Mouse (Mus musculus) right cerebral cortex, postnatal 36 days (tissue): ENCODE data around the gene Rnf216.

ENCODE experiments used
- DNase-seq, 2 experiments: peaks; one replicate each; pipeline ENCODE4 v3.0.0; 2022; ENCODE audit warnings: low spot score in 2 of 2, mixed read lengths in 1 of 2

Gene Rnf216

DNA sequence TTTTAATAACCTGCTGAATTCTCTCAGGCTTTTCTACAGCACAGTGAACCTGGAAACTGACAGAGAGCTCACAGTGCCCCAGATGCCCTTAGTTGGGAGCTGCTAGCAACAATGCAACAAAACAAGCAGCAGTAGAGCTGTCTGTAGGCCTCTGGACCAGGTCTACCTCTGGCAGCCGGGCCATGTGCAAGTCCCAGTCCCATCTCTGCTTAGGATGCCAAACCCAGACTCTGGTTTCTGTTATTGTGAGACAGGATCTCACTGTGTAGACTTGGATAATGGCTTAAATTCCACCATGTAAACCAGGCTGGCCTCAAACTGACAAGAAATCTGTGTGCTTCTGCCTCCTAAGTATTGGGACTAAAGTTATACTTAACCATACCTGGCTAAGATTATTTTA lies 11.2 kb downstream of the Rnf216 start:
- DNase-seq, result no peak

DNA sequence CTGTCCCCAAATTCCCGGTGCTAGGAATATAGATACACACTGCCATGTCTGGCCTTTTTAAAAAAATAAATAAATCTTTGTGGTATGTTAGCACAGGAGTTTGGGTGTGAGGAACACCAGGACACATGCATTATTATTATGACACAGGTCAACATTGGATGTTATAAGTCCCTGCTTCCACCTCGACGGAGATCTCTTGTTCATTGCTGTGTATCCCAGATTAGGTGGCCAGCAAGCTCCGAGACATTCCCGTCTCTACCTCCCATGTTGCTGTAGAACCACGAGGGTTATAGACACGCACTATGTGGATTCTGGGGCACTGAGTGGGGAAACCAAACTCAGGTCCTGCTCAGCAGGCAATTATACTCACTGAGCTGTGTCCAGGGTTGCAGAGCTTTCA lies 17.5 kb downstream of the Rnf216 start:
- DNase-seq, result no peak

DNA sequence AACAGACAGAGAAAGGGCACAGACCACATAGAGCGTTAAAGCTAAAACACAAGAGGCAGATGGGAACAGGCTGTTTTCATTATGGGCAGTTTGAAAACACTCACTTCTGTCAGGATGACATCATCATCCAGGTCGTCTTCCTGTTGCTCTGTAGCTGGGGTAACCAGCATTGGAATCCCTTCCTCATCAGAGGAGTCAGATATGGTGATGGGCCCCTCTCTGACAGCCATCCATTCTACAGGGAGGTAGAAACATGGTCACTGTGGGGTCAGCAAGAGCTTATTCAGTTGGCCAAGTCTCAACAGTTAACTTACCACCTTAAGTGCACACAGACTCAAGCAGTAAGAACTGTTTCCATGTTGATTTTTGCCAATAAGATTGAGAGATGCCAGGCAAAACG lies 19.9 kb downstream of the Rnf216 start:
- no peak for DNase-seq

DNA sequence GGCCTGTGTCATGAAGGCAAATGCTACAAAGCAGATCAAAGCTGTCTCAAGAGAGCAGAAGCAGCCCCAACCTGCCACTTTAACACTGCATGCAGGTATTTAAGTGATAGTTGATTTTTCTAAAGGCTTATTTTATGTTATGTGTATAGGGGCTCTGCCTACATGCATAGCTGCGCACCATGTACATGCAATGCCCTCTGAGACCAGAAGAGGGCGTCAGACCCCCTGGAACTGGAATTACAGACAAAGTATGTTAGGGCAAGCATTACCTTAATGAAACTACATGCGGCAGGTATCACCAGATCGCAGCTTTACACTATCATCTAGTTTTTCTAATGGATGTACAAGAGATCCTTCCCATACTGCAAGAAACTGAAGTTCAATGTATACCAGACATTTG lies 27.9 kb downstream of the Rnf216 start:
- DNase-seq, result no peak

DNA sequence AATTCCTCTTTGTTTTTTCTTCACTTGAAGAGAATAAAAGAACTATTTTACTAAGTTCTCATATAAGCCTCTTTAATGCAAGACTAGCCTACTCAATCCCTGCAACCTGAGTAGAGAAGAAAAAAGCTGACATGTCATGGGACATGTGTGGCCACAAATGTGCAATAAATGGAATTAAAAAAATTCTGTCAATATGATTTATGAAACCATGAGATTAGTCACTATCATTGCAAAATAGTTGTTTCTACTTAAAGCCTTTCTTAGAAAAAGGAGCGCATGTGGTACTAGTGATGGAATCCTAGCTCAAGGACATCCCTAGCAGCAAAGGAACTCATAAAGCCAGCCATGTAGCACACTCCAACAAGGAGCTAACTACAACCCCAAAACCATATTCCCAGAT lies 33.0 kb downstream of the Rnf216 start:
- no peak for DNase-seq

DNA sequence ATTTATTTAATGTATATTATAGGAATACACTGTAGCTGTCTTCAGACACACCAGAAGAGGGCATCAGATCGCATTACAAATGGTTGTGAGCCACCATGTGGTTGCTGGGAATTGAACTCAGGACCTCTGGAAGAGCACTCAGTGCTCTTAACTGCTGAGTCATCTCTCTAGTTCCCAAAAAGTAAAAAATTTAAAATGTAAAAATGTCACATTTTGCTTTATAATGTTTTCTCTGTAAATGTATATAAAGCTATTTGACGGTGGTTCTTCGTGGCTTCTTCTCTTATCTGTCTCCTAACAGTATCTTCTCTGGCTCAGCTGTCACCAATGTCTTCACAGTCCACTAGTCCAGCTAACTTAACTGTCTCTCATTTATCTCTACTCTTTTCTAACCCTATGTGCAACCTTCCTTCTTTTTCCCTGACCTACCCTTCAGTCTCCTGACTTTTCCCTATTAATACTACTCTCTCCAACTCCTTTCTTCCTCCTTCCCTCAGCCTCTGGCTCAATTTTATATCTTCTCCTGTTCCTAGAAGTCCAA lies 36.1 kb downstream of the Rnf216 start:
- DNase-seq, result no peak

DNA sequence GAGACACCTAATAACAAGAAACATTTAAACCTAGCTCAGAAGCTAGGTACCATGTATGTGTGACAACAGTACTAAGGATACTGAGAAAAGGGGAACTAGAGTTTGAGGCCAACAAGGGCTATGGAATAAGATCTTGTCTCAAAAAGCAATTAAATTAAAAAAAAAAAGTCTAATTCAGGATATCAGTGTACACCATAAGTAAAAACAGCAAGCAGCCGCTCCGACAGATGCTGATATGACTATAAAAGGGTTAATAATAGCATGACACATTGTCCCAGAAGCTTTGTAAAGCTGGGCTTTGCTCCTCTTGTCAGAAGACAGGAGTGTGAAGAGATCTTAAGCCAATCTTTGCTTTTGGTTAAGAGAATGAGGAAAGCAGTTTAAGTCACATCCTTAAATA lies 36.8 kb downstream of the Rnf216 start:
- DNase-seq, result no peak

DNA sequence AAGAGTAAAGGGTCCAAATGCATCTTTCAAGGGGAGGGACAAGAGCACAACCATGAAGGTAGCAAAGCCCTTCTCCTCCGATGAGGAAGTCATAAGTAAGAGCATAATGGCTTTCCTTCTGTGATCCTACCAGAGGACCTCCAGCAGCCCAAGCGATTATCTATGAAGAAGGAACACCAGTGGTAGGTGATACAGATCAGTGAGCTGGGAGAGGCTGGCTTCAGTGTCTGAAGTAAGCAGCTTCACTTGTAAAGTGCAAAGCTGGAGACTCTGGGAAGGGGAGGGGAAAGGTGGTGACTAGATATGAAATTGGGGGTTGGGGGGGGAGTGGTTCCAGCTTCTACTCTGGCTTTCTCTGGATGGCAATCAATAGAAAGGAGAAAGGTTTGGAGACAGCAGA lies 43.7 kb downstream of the Rnf216 start:
- no peak for DNase-seq

DNA sequence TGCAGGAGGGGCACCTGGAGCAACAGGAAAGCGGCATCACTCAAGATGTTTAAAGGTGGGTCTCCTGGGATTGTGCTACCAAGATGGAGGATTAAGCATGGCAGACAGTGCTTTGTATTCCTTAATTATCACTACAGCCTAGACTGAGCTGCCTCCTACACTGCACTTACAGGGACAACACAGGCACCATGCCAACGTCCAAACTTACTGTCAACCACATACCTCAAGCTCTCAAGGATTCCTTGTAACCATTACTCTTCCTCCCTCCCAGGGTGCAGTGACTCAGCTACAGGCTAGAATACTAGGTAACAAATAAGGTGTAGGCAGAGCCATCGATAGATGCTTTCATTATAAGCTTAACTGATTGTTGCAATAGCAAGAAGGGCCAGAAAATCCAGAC lies 44.4 kb downstream of the Rnf216 start:
- no peak for DNase-seq

DNA sequence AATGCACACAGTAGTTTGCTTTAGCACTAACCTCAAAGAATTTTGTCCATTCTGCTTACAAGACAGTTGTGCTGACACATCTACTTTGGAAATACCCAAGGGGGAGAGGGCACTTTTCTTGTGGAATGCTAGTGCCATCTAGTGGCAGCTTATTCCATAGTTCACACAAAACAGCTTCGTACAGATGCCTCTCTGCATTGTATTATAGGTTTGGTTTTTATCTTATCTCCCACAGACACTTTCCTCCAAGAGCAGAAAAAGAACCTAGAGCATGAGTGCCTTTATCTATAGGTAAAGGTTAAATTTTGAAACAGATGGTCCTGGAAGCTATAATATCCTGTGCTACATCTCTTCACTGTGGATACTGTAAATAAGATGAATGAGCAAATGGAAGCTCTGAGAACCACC lies 46.2 kb downstream of the Rnf216 start:
- peak in 1 of 2 experiments; percentile 33 for DNase-seq

DNA sequence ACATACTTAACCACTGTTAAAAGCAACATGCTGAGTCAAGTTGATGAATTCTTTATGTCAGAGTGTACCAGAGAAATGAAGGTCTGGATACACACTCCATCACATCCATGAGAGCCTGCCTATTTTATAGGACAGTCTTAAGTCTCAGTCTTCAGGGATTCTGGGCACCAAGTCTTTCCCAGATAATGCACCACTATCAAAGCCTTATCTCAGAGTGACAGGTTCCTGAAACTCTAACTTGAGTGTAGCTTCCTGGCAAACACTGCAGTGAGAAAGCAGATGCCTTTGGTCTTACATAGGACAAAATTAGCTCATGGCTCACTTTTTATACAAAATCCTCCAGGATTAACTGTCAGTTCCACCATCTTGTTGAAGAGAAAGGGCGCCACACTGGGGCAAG lies 46.7 kb downstream of the Rnf216 start:
- DNase-seq, result no peak

DNA sequence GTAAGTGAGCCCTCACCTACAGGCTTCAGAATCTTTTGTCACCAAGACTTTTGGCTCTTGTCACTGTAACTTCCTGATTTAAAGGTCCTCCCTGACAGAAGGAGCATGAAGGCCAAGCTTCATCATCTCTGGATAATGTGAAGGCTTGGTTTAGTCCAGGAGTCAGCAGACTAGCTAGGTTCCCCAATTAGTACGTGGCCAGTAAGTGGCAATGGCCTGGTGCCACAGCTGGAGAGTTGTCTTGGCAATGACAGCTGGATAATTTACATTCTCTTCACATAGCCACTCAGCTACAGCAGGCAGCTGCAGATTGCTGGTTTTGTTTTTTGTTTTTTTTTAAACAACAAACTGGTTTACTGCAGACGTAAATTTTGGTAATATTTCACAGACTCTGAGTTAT lies 47.6 kb downstream of the Rnf216 start:
- no peak for DNase-seq

DNA sequence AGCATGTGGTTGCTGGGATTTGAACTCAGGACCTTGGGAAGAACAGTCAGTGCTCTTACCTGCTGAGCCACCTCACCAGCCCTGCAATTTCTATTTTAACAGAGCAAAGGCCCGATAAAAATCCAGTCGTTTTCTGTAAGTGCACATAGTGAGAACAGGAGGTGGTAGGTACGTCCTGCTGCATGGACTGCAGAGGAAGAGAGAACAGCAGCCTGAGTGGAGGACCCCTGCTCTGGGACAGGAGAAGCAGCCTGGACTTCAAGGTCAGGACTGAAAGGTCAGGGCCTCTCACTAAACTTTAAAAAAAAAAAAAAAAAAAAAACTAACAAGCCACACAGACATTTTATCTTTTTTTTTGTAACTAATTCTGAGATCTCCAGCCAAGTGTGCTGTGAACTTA lies 50.5 kb downstream of the Rnf216 start:
- DNase-seq, result no peak

DNA sequence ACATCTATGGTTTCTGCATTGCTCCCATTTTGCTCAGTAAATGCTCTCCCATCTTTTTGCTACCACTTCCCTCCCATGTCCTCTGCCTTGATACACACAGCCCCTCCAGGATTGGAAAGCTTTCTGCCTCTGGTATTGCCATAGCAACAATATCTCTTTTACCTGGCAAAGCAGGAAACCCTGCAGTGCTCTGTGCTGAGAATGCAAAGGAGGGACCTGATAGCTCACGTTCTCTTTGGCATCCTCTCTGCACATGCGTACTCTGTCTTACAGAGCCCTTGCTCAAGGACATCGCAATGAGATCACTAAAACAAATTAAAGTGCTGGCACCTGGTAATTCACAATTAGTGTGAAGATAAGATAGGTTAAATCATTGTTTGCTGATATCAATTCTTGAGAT lies 51.3 kb downstream of the Rnf216 start:
- no peak for DNase-seq

DNA sequence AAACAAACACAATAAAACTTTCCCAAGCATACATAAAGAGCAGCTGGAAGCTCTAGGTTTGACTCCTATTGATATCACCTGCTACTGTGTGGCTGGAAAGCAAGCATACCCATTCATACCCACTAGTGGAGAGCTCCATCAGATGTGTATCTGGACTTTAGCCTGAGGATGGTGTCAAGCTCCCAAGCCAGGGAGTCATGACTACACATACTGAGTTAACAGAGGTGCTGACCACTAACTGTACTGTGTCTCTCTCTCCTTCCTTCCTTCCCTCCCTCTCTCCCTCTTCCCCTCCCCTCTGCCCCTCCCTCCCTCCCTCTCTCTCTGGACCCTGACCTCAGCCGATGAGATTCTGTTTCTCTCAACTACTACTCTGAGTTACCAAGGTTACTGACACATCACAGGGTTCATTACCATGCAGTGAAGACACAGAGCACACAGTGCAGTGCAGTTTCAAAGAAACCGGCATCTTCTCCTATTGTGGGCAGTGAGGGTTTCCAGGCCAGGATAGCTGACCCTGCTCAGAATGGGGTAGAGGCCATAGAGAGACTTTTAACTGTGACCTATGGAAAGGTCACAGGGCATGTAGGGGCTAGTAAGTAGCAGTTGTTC lies 51.9 kb downstream of the Rnf216 start:
- no peak for DNase-seq

DNA sequence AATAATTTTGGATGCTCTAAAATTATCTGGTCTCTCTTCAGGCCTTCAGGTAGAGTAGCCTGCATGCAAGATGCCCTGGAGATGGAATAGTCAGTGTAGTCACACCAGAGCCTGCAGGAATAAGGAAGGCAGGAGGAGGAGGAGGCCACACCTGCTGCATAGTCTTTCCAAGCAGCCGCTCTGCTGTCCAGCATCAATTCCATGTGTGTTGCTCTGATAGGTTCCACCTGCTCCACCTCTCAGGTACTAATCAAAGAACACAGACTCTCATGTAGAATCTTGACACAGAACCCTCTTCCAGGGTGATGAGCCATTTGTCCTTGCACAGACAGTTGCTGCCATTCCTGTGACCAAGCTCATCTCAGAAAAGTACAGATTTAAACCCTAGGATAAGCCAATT lies 52.8 kb downstream of the Rnf216 start:
- DNase-seq, result no peak

DNA sequence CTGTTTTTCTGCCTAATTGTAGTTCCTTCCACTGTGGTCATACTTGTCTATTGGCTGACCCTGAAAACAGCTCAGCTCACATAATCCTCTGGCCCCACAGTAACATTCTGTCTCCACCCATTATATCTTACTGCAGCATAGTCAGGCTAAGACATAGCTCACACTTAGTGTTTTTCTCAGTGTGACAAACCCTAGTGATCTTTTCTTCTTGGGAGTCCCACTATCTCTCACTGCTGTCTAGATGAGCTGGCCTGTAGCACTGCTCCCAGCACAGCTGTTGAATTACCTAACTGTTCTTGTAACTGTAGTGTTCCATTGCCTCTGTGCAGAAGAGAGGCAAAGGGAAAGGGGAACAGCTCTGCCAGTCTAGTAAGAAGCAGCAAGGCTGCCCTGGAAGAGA lies 53.6 kb downstream of the Rnf216 start:
- no peak for DNase-seq

DNA sequence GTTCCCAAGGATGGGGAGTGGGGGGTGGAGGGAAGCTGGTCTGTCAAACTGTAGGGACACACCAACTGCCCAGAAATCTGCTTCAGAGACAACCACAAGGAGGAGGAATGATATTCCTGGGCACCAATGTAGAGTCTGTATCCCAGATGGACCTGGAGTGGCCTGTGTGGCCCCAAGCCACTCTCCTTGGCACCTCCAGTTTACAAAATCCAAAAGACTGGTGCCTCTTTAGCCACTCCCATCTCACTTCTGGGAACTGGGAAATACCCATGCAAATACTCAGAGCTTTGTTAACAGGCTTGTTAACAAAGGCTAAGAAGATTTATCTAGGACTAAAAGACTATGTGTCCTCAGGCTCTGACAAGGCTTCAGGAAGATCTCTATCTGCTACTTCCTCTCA lies 54.1 kb downstream of the Rnf216 start:
- DNase-seq, result no peak

DNA sequence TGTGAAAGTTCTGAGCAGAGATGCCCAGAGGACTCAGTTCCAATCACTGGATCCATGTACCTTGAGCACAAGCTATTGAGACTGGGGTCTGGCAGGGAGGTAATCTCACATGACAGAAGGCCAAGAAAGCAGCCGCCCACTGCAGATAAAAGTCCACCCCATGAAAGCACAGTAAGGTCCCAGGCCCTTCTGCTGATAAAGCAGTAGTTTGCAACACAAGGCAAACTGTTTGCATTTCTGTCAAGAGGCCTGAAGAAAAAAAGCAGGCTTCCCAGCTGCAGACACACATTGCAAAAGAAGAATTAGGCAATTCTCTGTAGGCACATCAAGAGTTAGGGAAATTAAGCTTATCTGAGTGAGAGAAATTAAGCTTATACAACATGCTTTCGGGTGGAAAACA lies 54.6 kb downstream of the Rnf216 start:
- no peak for DNase-seq

DNA sequence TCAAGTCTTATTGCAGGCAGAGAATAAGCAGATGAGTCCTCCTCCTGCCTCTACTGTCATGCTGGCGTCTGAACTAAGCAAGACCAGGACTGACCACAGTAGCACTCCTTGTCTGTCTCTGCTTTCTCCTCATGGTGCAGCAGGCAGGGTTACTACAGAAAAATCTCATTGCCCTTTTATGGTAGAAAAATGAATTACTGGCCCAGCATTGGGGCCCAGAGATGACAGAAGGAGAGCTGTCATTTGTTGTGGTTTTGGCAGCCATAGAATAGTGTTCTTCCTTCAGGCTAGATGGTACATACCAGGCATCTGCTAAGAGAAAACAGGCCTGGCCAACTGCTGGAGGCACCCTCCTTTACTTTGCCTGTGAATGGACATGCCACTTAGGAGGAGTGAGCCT lies 55.0 kb downstream of the Rnf216 start:
- DNase-seq, result no peak

DNA sequence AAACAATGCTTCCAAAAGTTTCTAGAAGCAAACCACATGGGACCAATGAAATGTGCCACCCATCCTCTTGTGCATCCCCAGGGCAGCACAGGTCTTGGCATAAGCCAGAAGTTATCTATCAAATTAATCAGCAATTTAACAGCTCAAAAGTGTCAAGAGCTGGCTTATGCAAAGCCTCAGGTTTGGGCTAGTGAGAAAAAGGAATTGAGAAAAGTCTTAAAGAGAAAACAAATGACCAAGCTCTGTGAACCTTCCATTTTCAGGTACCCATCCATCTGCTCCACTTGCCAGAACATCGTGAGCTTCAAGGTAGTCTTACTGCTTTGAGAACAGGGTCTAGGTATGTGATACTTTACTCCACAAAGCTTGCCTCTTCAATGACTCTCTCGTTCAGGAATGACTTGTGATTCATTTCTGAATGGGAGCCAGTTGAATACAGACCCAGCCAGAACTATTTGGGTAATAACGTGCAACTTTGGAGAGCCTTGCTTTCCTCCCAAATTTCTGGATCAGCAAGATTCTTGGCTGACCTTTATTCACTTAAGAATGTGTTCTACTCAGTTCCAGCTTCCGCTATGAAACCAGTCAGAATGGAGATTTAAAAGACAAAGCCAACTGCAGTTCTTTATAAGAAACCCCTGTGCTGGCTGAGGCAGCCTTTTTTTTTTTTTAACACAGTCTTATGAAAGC lies 56.5 kb downstream of the Rnf216 start:
- DNase-seq, result no peak

DNA sequence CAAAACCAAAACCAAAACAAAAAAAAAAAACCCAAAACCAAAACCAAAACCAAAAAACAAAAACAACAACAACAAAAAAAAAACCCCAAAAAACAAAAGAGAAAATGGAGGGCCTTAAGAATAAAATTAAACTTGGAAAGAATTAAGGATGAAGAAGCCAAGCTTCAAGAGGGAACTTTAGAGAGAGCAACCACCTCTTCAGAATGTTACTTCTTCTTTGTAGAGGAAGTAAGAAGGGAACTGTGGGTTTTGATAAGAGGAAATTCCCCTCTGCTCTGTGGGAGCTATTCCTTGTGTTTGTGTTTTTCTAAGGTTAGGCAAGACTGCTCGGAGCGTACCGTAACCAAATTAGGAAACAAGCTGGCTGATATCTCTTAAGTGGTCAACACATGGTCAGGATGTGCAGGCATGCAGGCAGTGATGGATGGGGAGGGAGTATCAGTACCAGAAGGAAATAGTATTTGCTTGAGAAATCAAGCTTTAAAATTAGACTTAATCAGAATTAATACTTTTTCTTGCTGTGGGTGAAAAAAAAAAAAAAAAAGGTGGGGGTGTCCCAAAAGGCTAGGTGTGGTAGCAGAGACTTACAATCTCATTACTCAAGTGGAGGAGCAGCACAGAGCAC lies 57.2 kb downstream of the Rnf216 start:
- no peak for DNase-seq

DNA sequence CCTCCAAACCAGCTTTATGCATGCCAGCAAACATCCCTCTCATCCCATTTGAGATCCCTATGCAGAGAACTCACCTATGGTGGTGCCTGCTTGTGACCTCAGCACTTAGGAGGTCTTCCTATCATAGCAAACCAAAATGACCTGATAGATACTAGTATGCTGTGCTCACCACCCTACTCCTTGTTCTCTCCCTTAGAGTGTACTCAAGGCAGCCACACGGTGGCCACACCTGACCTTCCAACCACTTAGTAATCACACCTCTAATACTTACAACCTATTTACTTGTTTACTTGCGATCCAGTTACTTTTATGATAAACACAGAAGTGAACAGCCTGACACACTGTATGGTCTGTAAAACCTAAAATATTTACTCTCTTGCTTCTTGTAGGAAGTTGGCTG lies 58.1 kb downstream of the Rnf216 start:
- no peak for DNase-seq
